Mouse (Mus musculus) lung, embryonic 16.5 days (tissue): ENCODE data around the gene Hnrnph1. TPM values are rescaled to one million over a fixed set of nuclear protein-coding genes. Genes with fewer than 3 reads are reported as not detected.
A peak's percentile ranks its signal among the peaks of the same experiment; 100 is the strongest.

Experiments
- ATAC-seq: fragments of 200-750 bp; cut with Nextera tagmentation; 2 replicates; pipeline ENCODE4 v1.8.0; 2017; ENCODE audit warnings: low read depth, mild to moderate bottlenecking, moderate library complexity
- H3K27ac ChIP-seq: fragments of 300-500 bp; sonication (generic); 2 replicates; pipeline ENCODE4 v1.5.1; 2014; ENCODE audit warnings: mild to moderate bottlenecking, control low read depth, low read length
- H3K27me3 ChIP-seq: fragments of 300-500 bp; sonication (generic); 2 replicates; pipeline ENCODE4 v1.6.1; 2014; ENCODE audit warnings: low read depth, low read length, mixed read lengths; ENCODE audit not compliant: control insufficient read depth, insufficient read depth
- H3K36me3 ChIP-seq: fragments of 300-500 bp; sonication (generic); 2 replicates; pipeline ENCODE4 v1.6.1; 2014; ENCODE audit warnings: low read length; ENCODE audit not compliant: control insufficient read depth, insufficient read depth
- H3K4me1 ChIP-seq: fragments of 300-500 bp; sonication (generic); replicated peaks from 2 replicates; pipeline ENCODE4 v1.6.1; 2014; ENCODE audit warnings: low read length, mixed read lengths; ENCODE audit not compliant: control insufficient read depth, insufficient read depth
- H3K4me2 ChIP-seq: fragments of 300-500 bp; sonication (generic); 2 replicates; pipeline ENCODE4 v1.6.1; 2014; ENCODE audit warnings: low read depth, low read length, control low read depth
- H3K4me3 ChIP-seq: fragments of 300-500 bp; sonication (generic); 2 replicates; pipeline ENCODE4 v1.5.1; 2014; ENCODE audit warnings: mild to moderate bottlenecking, low read length, control low read depth
- H3K9ac ChIP-seq: fragments of 300-500 bp; sonication (generic); 2 replicates; pipeline ENCODE4 v1.6.1; 2014; ENCODE audit warnings: low read length, control low read depth
- H3K9me3 ChIP-seq: fragments of 300-500 bp; sonication (generic); 2 replicates; pipeline ENCODE4 v1.6.1; 2016; ENCODE audit warnings: low read length; ENCODE audit not compliant: control insufficient read depth
- WGBS: fragments of 180-500 bp; shearing (Covaris S2); extraction: QIAGEN DNeasy Blood & Tissue Kit; methylation state at CpG from one replicate; pipeline ENCODE4 v1.1.7; 2014; 5-methylcytosine and 5-hydroxymethylcytosine counted together
- polyA plus RNA-seq: library from polyadenylated mRNA; unstranded; fragments of >200 nt; fragmentation: Nextera tagmentation; extraction: Ambion mirVana; gene quantifications from 2 replicates; pipeline ENCODE4 v1.2.1, GENCODE M21; 2015

Hnrnph1 gene
- polyA plus RNA-seq, 1 experiment from 2014 or later = 483 TPM

- Histone ChIP-seq H3K4me3 (peak overlapping the region; percentile 53; the same call in 1 of the 2 replicates), H3K4me1 (peaks cover 3% of the 10 kb centered on the region; the same call in 1 of the 2 replicates), H3K9me3 (no peaks in the 10 kb centered on the region), H3K36me3 (no peaks in the 10 kb centered on the region), H3K27ac (no peak overlapping the region), H3K27me3 (no peaks in the 10 kb centered on the region), H3K9ac (peak overlapping the region; percentile 74), H3K4me2 (peak overlapping the region; percentile 80)
- WGBS = 62% methylated on average over 4 of the region's 4 CpGs
- no peak for ATAC-seq
These were observed 5.8 kb upstream of the Hnrnph1 start for GRCm38 (mm10) chr11:50370969-50371368.

- H3K4me2 ChIP-seq = peak overlapping the region; percentile 80
- H3K9ac ChIP-seq = peak overlapping the region; percentile 74
- H3K36me3 ChIP-seq = no peaks in the 10 kb centered on the region
- no peak overlapping the region; the same call in 1 of the 2 replicates for H3K27ac ChIP-seq
- no peaks in the 10 kb centered on the region for H3K9me3 ChIP-seq
- no peak for ATAC-seq
- WGBS = 4% methylated on average over 18 of the region's 18 CpGs
- H3K4me1 ChIP-seq = peaks cover 7% of the 10 kb centered on the region
- no peaks in the 10 kb centered on the region for H3K27me3 ChIP-seq
- H3K4me3 ChIP-seq = peak overlapping the region; percentile 53
These were observed 5.4 kb upstream of the Hnrnph1 start for GRCm38 (mm10) chr11:50371399-50371841.

- Histone ChIP-seq H3K4me1 (peaks cover 10% of the 10 kb centered on the region), H3K4me2 (no peak overlapping the region), H3K4me3 (no peak overlapping the region), H3K36me3 (no peaks in the 10 kb centered on the region), H3K9me3 (no peaks in the 10 kb centered on the region), H3K9ac (peak overlapping the region; percentile 74; the same call in 1 of the 2 replicates), H3K27ac (no peak overlapping the region; the same call in 1 of the 2 replicates), H3K27me3 (no peaks in the 10 kb centered on the region)
- 97% methylated on average over 1 of the region's 1 CpGs for WGBS
- no peak for ATAC-seq
These were observed 4.9 kb upstream of the Hnrnph1 start for GRCm38 (mm10) chr11:50371911-50372310.

- Histone ChIP-seq H3K36me3 (no peaks in the 10 kb centered on the region), H3K27ac (no peak overlapping the region), H3K27me3 (no peaks in the 10 kb centered on the region), H3K4me1 (peaks cover 10% of the 10 kb centered on the region), H3K9ac (no peak overlapping the region), H3K9me3 (no peaks in the 10 kb centered on the region), H3K4me3 (no peak overlapping the region), H3K4me2 (no peak overlapping the region)
- ATAC-seq = no peak
These were observed 3.7 kb upstream of the Hnrnph1 start for GRCm38 (mm10) chr11:50373086-50373485.

- Histone ChIP-seq H3K4me3 (no peak overlapping the region), H3K9me3 (no peaks in the 10 kb centered on the region), H3K9ac (no peak overlapping the region), H3K27ac (no peak overlapping the region), H3K4me2 (no peak overlapping the region), H3K4me1 (peaks cover 10% of the 10 kb centered on the region), H3K36me3 (no peaks in the 10 kb centered on the region), H3K27me3 (no peaks in the 10 kb centered on the region)
- ATAC-seq = no peak
- 92% methylated on average over 1 of the region's 1 CpGs for WGBS
These were observed 3.2 kb upstream of the Hnrnph1 start for GRCm38 (mm10) chr11:50373621-50374020.

- 86% methylated on average over 13 of the region's 13 CpGs for WGBS
These were observed 2.3 kb upstream of the Hnrnph1 start for GRCm38 (mm10) chr11:50374286-50375015.

GRCm38 (mm10) chr11:50375421-50375820 lies 1.4 kb upstream of the Hnrnph1 start:
- no peaks in the 10 kb centered on the region for H3K9me3 ChIP-seq
- H3K4me2 ChIP-seq = no peak overlapping the region
- H3K27ac ChIP-seq = no peak overlapping the region
- H3K4me3 ChIP-seq = no peak overlapping the region
- H3K27me3 ChIP-seq = no peaks in the 10 kb centered on the region
- H3K36me3 ChIP-seq = peaks cover 7% of the 10 kb centered on the region
- peaks cover 18% of the 10 kb centered on the region for H3K4me1 ChIP-seq
- no peak for ATAC-seq
- WGBS = 67% methylated on average over 5 of the region's 5 CpGs
- no peak overlapping the region for H3K9ac ChIP-seq

More at GRCm38 (mm10) chr11:50374286-50375015, 2.3 kb upstream of the Hnrnph1 start:
- no peak overlapping the region for H3K9ac ChIP-seq
- H3K27ac ChIP-seq = no peak overlapping the region
- no peak overlapping the region for H3K4me3 ChIP-seq
- H3K9me3 ChIP-seq = no peaks in the 10 kb centered on the region
- H3K36me3 ChIP-seq = peaks cover 2% of the 10 kb centered on the region
- H3K27me3 ChIP-seq = no peaks in the 10 kb centered on the region
- peaks cover 14% of the 10 kb centered on the region for H3K4me1 ChIP-seq
- no peak overlapping the region for H3K4me2 ChIP-seq
- no peak for ATAC-seq

- peak overlapping the region; percentile 90 for H3K4me2 ChIP-seq
- peaks cover 16% of the 10 kb centered on the region for H3K4me1 ChIP-seq
- WGBS = 18% methylated on average over 10 of the region's 10 CpGs
- no peaks in the 10 kb centered on the region for H3K27me3 ChIP-seq
- peak overlapping the region; percentile 86 for H3K9ac ChIP-seq
- peak overlapping the region; percentile 94 for H3K27ac ChIP-seq
- no peak for ATAC-seq
- H3K36me3 ChIP-seq = peaks cover 7% of the 10 kb centered on the region
- H3K9me3 ChIP-seq = no peaks in the 10 kb centered on the region
- peak overlapping the region; percentile 100 for H3K4me3 ChIP-seq
These were observed 517 bp upstream of the Hnrnph1 start for GRCm38 (mm10) chr11:50376156-50376790.

GRCm38 (mm10) chr11:50377892-50378684 lies 1.3 kb downstream of the Hnrnph1 start:
- Histone ChIP-seq H3K4me3 (peak overlapping the region; percentile 100), H3K4me1 (peaks cover 17% of the 10 kb centered on the region), H3K27ac (peak overlapping the region; percentile 100), H3K4me2 (peak overlapping the region; percentile 90), H3K9ac (peak overlapping the region; percentile 99), H3K9me3 (no peaks in the 10 kb centered on the region), H3K27me3 (no peaks in the 10 kb centered on the region), H3K36me3 (peaks cover 14% of the 10 kb centered on the region)
- peak; percentile 79 for ATAC-seq
- under 1% methylated on average over 70 of the region's 71 CpGs for WGBS
